ENCODE assay signal across 10 mouse cellular contexts in the genomic region with DNA sequence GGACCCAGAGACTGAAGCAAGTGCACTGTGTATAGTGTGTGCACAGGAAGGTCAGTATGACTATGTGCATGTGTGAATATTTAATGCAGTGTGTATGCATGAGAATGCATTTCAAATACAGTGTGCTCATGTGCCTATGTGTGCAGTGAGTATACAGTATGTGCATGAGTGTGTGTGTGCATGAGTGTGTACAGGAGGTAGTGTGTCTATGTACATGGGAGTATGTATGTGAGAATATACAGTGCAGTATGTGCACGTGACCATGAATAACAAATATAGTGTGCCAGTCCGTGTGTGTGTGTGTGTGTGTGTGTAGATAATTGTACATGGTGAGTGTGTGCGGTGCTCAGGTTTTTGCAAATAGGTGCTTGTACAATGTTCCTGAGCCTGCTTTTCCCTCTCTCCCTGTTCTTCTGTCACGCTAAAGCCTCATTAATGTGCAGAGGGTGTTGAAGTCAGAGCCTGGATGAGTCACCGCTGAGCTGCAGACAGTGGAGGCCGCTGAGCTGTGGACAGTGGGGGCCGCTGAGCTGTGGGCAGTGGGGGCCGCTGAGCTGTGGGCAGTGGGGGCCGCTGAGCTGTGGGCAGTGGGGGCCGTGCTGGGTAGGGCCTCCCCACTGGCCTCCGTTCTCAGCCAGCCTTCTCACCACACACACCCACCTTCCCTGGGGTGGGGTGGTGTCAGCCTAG. TPM values are rescaled to one million over a fixed set of nuclear protein-coding genes. Genes with fewer than 3 reads are reported as not detected.
DNase-seq lines count a peak whose midpoint lies in the region; ATAC-seq lines count a peak whose summit lies in the region.
"Had no signal": no experiment of that assay in that cellular context is flagged by ENCODE, and none has a peak within 500 bp of the region (broad histone marks: within the 10 kb centered on the region; RNA-seq: fewer than 3 reads in every experiment).

No protein-coding gene starts in this region.

- peak; percentile 62 for DNase-seq in heart, embryonic 10.5 days (ENCODE audit: low spot score)
- DNase-seq in urinary bladder, postnatal 14 days (ENCODE audit: low spot score): peak; percentile 35
- no peak for DNase-seq in urinary bladder, postnatal 25 days (ENCODE audit: low spot score)
- peak; percentile 15 for DNase-seq in telencephalon, adult 2 months (ENCODE audit: low read depth, low spot score)
- no peak for DNase-seq in thymus, postnatal 25 days
- no peak for DNase-seq in thymus, adult 18-20 months

- no peaks in the 10 kb centered on the region for H3K9me3 ChIP-seq in heart, embryonic 10.5 days
- no peaks in the 10 kb centered on the region for H3K9me3 ChIP-seq in heart, embryonic 12.5 days (replicated peaks)
- H3K9me3 ChIP-seq in limb, embryonic 12.5 days: no peaks in the 10 kb centered on the region

- H3K27me3 ChIP-seq in heart, embryonic 10.5 days (ENCODE audit: insufficient read depth, poor library complexity, severe bottlenecking): no peaks in the 10 kb centered on the region
- H3K27me3 ChIP-seq in heart, embryonic 12.5 days (replicated peaks): no peaks in the 10 kb centered on the region
- no peaks in the 10 kb centered on the region for H3K27me3 ChIP-seq in limb, embryonic 12.5 days

- ATAC-seq in heart, embryonic 12.5 days (ENCODE audit: insufficient number of reproducible peaks, low FRiP score): no peak
- ATAC-seq in limb, embryonic 12.5 days (ENCODE audit: insufficient number of reproducible peaks, insufficient read depth, low FRiP score, low TSS enrichment, low read depth): peak; percentile 64; the same call in 1 of the 2 replicates

- H3K4me2 ChIP-seq in heart, embryonic 12.5 days: no peak overlapping the region
- H3K4me2 ChIP-seq in limb, embryonic 12.5 days: no peak overlapping the region

- peaks cover 18% of the 10 kb centered on the region for H3K4me1 ChIP-seq in heart, embryonic 10.5 days
- peaks cover 21% of the 10 kb centered on the region for H3K4me1 ChIP-seq in heart, embryonic 12.5 days (replicated peaks)
- H3K4me1 ChIP-seq in limb, embryonic 12.5 days (replicated peaks): peaks cover 15% of the 10 kb centered on the region

- 62% methylated on average over 11 of the region's 11 CpGs for WGBS in heart, embryonic 10.5 days
- WGBS in heart, embryonic 12.5 days: 52% methylated on average over 11 of the region's 11 CpGs
- WGBS in limb, embryonic 12.5 days: 80% methylated on average over 11 of the region's 11 CpGs

- no peak overlapping the region for H3K9ac ChIP-seq in heart, embryonic 12.5 days
- no peak overlapping the region for H3K9ac ChIP-seq in limb, embryonic 12.5 days (replicated peaks)

- no peak overlapping the region for H3K27ac ChIP-seq in heart, embryonic 10.5 days
- no peak overlapping the region for H3K27ac ChIP-seq in heart, embryonic 12.5 days (ENCODE audit: poor library complexity, severe bottlenecking)
- H3K27ac ChIP-seq in limb, embryonic 12.5 days: no peak overlapping the region

- no peak overlapping the region for H3K4me3 ChIP-seq in heart, embryonic 10.5 days
- no peak overlapping the region for H3K4me3 ChIP-seq in heart, embryonic 12.5 days
- no peak overlapping the region for H3K4me3 ChIP-seq in limb, embryonic 12.5 days (replicated peaks)
- H3K4me3 ChIP-seq: erythroblast, embryonic 14.5 days had no signal

- H3K36me3 ChIP-seq in heart, embryonic 10.5 days: no peaks in the 10 kb centered on the region
- no peaks in the 10 kb centered on the region for H3K36me3 ChIP-seq in heart, embryonic 12.5 days
- no peaks in the 10 kb centered on the region for H3K36me3 ChIP-seq in limb, embryonic 12.5 days
- H3K36me3 ChIP-seq: G1E had no signal

RNA-seq across cellular contexts. Expression of a gene that starts 50.8 kb away (rescaled TPM):
- 10.1 and 11.9 TPM in 2 replicates for polyA plus RNA-seq in heart, embryonic 10.5 days (2016; fragmentation: Nextera tagmentation; extraction: Ambion mirVana)
- 10.5 and 11.2 TPM in 2 replicates for polyA plus RNA-seq in heart, embryonic 12.5 days (2016; fragmentation: Nextera tagmentation; extraction: Ambion mirVana)
- polyA plus RNA-seq in limb, embryonic 12.5 days (2016; fragmentation: Nextera tagmentation; extraction: Ambion mirVana): 12.7 and 13.6 TPM in 2 replicates

Comparison
In these comparisons a context has a peak if more than half of its experiments do, and no peak if none do; other contexts are left out.
1. DNase-seq: peak in heart, embryonic 10.5 days (single experiment), urinary bladder, postnatal 14 days (single experiment) and telencephalon, adult 2 months (single experiment); none in urinary bladder, postnatal 25 days (single experiment), thymus, postnatal 25 days (single experiment) and thymus, adult 18-20 months (0 of 2).